Comparison of ENCODE assay signal across 8 mouse cellular contexts in the genomic region with DNA sequence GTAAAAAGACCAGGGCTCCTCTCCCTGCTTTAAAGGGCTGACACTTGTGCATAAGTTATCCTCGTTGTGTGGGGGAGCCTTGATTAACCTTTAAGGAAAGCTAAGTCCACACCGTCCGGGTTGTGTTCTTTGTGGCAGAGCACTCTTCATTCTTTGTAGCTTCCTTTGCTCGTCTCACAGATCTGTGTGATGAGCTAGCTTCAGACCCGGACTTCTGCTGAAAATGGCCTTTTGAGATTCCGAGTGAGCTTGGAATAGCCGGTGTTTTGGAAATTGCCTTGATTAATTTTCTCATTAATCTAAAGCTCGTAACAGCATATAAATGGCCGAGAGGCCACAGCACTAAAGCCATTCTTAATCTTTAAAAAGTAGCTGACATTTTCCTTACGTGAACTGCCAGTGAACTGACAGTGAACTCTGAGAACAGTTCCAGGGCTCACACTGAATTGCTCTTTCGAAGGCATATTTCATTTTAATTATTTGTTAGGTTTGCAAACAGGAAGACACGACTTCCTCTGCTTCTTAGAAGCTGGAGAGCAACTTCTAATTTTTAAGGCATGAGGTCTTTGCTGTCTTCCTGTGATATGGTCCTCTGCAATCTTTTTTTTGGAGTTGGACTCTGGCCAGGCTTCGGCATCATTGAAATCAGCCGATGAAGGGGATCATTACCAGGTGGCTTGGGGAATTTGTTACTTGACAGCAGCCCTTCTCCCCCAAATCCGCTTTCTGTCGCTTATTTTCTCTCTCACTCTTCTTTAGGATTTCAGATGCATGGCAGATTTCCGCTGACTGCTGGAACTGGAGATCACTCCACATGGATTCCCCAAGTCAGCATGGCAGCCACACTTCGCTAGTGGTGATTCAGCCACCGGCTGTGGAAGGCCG. TPM values are rescaled to one million over a fixed set of nuclear protein-coding genes. Genes with fewer than 3 reads are reported as not detected.
A peak's percentile ranks its signal among the peaks of the same experiment; 100 is the strongest.
DNase-seq lines count a peak whose midpoint lies in the region; ATAC-seq and TF ChIP-seq lines count a peak whose summit lies in the region.

No protein-coding gene starts in this region.

- TF ChIP-seq POLR2A in cerebellum, adult 2 months (IDR thresholded peaks at IDR 0.05; ENCODE audit: borderline replicate concordance, insufficient read depth, low read length) = no peak

- WGBS in cerebellum, adult 2 months = 78% methylated on average over 20 of the region's 20 CpGs
- WGBS in forebrain, embryonic 15.5 days = 35% methylated on average over 20 of the region's 20 CpGs
- 35% methylated on average over 20 of the region's 20 CpGs for WGBS in intestine, embryonic 15.5 days
- 56% methylated on average over 20 of the region's 20 CpGs for WGBS in liver, embryonic 16.5 days (ENCODE audit: insufficient replicate concordance)

- 0 out of 2 replicates have a peak, but pooled peaks cover 5% of the 10 kb centered on the region for H3K36me3 ChIP-seq in forebrain, embryonic 15.5 days
- peaks cover 9% of the 10 kb centered on the region; the same call in 1 of the 2 replicates for H3K36me3 ChIP-seq in intestine, embryonic 15.5 days
- H3K36me3 ChIP-seq in liver, embryonic 16.5 days (ENCODE audit: control insufficient read depth, insufficient read depth) = peaks cover 13% of the 10 kb centered on the region

- no peak for TF ChIP-seq CTCF in cerebellum, adult 2 months (IDR thresholded peaks at IDR 0.05; ENCODE audit: borderline replicate concordance, insufficient read depth, low read depth, low read length)

- no peaks in the 10 kb centered on the region for H3K27me3 ChIP-seq in cerebellum, adult 2 months (ENCODE audit: control insufficient read depth, insufficient read depth, low read length)
- no peaks in the 10 kb centered on the region for H3K27me3 ChIP-seq in forebrain, embryonic 15.5 days
- no peaks in the 10 kb centered on the region for H3K27me3 ChIP-seq in intestine, embryonic 15.5 days (replicated peaks)
- H3K27me3 ChIP-seq in liver, embryonic 16.5 days (ENCODE audit: control insufficient read depth, insufficient read depth, low read depth, low read length) = peaks cover 18% of the 10 kb centered on the region

- H3K9ac ChIP-seq in forebrain, embryonic 15.5 days (replicated peaks) = 0 out of 2 replicates have a peak overlapping the region, but pooled peaks have one; percentile 15
- no peak overlapping the region for H3K9ac ChIP-seq in intestine, embryonic 15.5 days
- no peak overlapping the region for H3K9ac ChIP-seq in liver, embryonic 16.5 days (ENCODE audit: low read depth, low read length)

- no peak for DNase-seq in cerebellum, adult 2 months
- DNase-seq in B cell, adult 2 months = no peak
- no peak for DNase-seq in yolk sac, embryonic 10.5 days (ENCODE audit: low spot score)
- no peak for DNase-seq in right cerebral cortex, postnatal 4 days

- no peak overlapping the region for H3K27ac ChIP-seq in cerebellum, adult 2 months (ENCODE audit: insufficient read depth, low read length)
- H3K27ac ChIP-seq in forebrain, embryonic 15.5 days (replicated peaks) = no peak overlapping the region
- H3K27ac ChIP-seq in intestine, embryonic 15.5 days = peak overlapping the region; percentile 60
- no peak overlapping the region for H3K27ac ChIP-seq in liver, embryonic 16.5 days (ENCODE audit: low read length)

- no peak for ATAC-seq in cerebellum, adult (ENCODE audit: insufficient number of reproducible peaks, low FRiP score, low TSS enrichment)
- ATAC-seq in forebrain, embryonic 15.5 days (replicated peaks) = no peak
- ATAC-seq in intestine, embryonic 15.5 days = no peak
- ATAC-seq in liver, embryonic 16.5 days (ENCODE audit: low read depth) = no peak

- H3K4me1 ChIP-seq in cerebellum, adult 2 months (ENCODE audit: control insufficient read depth, insufficient read depth, low read length) = no peaks in the 10 kb centered on the region; the same call in 1 of the 2 replicates
- peaks cover 16% of the 10 kb centered on the region for H3K4me1 ChIP-seq in forebrain, embryonic 15.5 days
- peaks cover 19% of the 10 kb centered on the region for H3K4me1 ChIP-seq in intestine, embryonic 15.5 days (replicated peaks)
- H3K4me1 ChIP-seq in liver, embryonic 16.5 days (ENCODE audit: control insufficient read depth, low read depth, low read length) = peaks cover 24% of the 10 kb centered on the region

- no peaks in the 10 kb centered on the region for H3K9me3 ChIP-seq in forebrain, embryonic 15.5 days
- no peaks in the 10 kb centered on the region for H3K9me3 ChIP-seq in intestine, embryonic 15.5 days
- no peaks in the 10 kb centered on the region for H3K9me3 ChIP-seq in liver, embryonic 16.5 days (replicated peaks; ENCODE audit: control insufficient read depth, low read length)

- H3K4me2 ChIP-seq in forebrain, embryonic 15.5 days (replicated peaks) = peak overlapping the region; percentile 83
- peak overlapping the region; percentile 66 for H3K4me2 ChIP-seq in intestine, embryonic 15.5 days (replicated peaks)
- peak overlapping the region; percentile 71 for H3K4me2 ChIP-seq in liver, embryonic 16.5 days (ENCODE audit: low read depth, low read length)

- H3K4me3 ChIP-seq in cerebellum, adult 2 months (replicated peaks; ENCODE audit: insufficient read depth, low read depth, low read length) = peak overlapping the region; percentile 5
- peak overlapping the region; percentile 65 for H3K4me3 ChIP-seq in forebrain, embryonic 15.5 days
- peak overlapping the region; percentile 80 for H3K4me3 ChIP-seq in intestine, embryonic 15.5 days (replicated peaks)
- H3K4me3 ChIP-seq in liver, embryonic 16.5 days (ENCODE audit: low read depth, low read length) = peak overlapping the region; percentile 79; the same call in 1 of the 2 replicates

RNA-seq across cellular contexts. Expression of a gene that starts 2.3 kb away (rescaled TPM):
- 11.6 and 11.8 TPM in 2 replicates for polyA plus RNA-seq in cerebellum, adult 2 months (2012; rRNA removed)
- polyA plus RNA-seq in forebrain, embryonic 15.5 days (2015; fragmentation: Nextera tagmentation; extraction: Ambion mirVana) = 4.3 and 5.6 TPM in 2 replicates
- 13.4 and 14.2 TPM in 2 replicates for polyA plus RNA-seq in intestine, embryonic 15.5 days (2015; fragmentation: Nextera tagmentation; extraction: Ambion mirVana)
- 2.8 and 2.9 TPM in 2 replicates for polyA plus RNA-seq in liver, embryonic 16.5 days (2015; fragmentation: Nextera tagmentation; extraction: Ambion mirVana)

Comparison
In these comparisons a context has a peak if more than half of its experiments do, and no peak if none do; other contexts are left out.
1. H3K4me3 ChIP-seq: peak in every context shown above with its lines; median percentile 80 in intestine, embryonic 15.5 days; 79 in liver, embryonic 16.5 days; 65 in forebrain, embryonic 15.5 days; 5 in cerebellum, adult 2 months.